Mouse (Mus musculus) neural tube, embryonic 14.5 days (tissue): Measurements from ENCODE around the gene Gm38431. TPM values are rescaled to one million over a fixed set of nuclear protein-coding genes. Genes with fewer than 3 reads are reported as not detected.

Experiments used
- ATAC-seq: fragments of 200-750 bp; cut with Nextera tagmentation; 2 replicates; pipeline ENCODE4 v1.8.0; 2017; ENCODE audit warnings: low read depth, mild to moderate bottlenecking, moderate TSS enrichment, moderate library complexity
- H3K27ac ChIP-seq: fragments of 300-500 bp; sonication (generic); 2 replicates; pipeline ENCODE4 v1.5.1; 2014; ENCODE audit warnings: low read depth, mild to moderate bottlenecking, control low read depth, low read length, moderate library complexity, mixed read lengths
- H3K27me3 ChIP-seq: fragments of 300-500 bp; sonication (generic); 2 replicates; pipeline ENCODE4 v1.6.1; 2014; ENCODE audit warnings: low read length; ENCODE audit not compliant: control insufficient read depth, insufficient read depth
- H3K36me3 ChIP-seq: fragments of 300-500 bp; sonication (generic); 2 replicates; pipeline ENCODE4 v1.6.1; 2014; ENCODE audit warnings: low read length, mixed read lengths; ENCODE audit not compliant: control insufficient read depth, insufficient read depth
- H3K4me1 ChIP-seq: fragments of 300-500 bp; sonication (generic); 2 replicates; pipeline ENCODE4 v1.6.1; 2014; ENCODE audit warnings: low read length; ENCODE audit not compliant: control insufficient read depth, insufficient read depth
- H3K4me2 ChIP-seq: fragments of 300-500 bp; sonication (generic); 2 replicates; pipeline ENCODE4 v1.6.1; 2014; ENCODE audit warnings: mild to moderate bottlenecking, low read depth, low read length, control low read depth
- H3K4me3 ChIP-seq: fragments of 300-500 bp; sonication (generic); 2 replicates; pipeline ENCODE4 v1.5.1; 2014; ENCODE audit warnings: low read depth, low read length, control low read depth, mixed read lengths
- H3K9ac ChIP-seq: fragments of 300-500 bp; sonication (generic); replicated peaks from 2 replicates; pipeline ENCODE4 v1.6.1; 2014; ENCODE audit warnings: low read depth, mild to moderate bottlenecking, control low read depth, low read length, mixed read lengths
- H3K9me3 ChIP-seq: fragments of 300-500 bp; sonication (generic); 2 replicates; pipeline ENCODE4 v1.6.1; 2016; ENCODE audit warnings: low read length; ENCODE audit not compliant: control insufficient read depth
- WGBS: fragments of 180-500 bp; shearing (Covaris S2); extraction: QIAGEN DNeasy Blood & Tissue Kit; methylation state at CpG from one replicate; pipeline ENCODE4 v1.1.7; 2014; 5-methylcytosine and 5-hydroxymethylcytosine counted together
- polyA plus RNA-seq: library from polyadenylated mRNA; unstranded; fragments of >200 nt; fragmentation: Nextera tagmentation; extraction: Ambion mirVana; gene quantifications from 2 replicates; pipeline ENCODE4 v1.2.1, GENCODE M21; 2014

The Gm38431 gene
- polyA plus RNA-seq, 1 experiment from 2014 or later = 0.88 TPM

GRCm38 (mm10) chr9:21030055-21030600, 61.7 kb downstream of the Gm38431 start:
- no peaks in the 10 kb centered on the region for H3K36me3 ChIP-seq
- no peak for ATAC-seq
- no peak overlapping the region for H3K27ac ChIP-seq
- H3K9ac ChIP-seq = no peak overlapping the region
- peaks cover 52% of the 10 kb centered on the region for H3K27me3 ChIP-seq
- H3K4me3 ChIP-seq = no peak overlapping the region
- peaks cover 23% of the 10 kb centered on the region for H3K4me1 ChIP-seq
- WGBS = 25% methylated on average over 22 of the region's 22 CpGs
- H3K4me2 ChIP-seq = peak overlapping the region; percentile 93
- H3K9me3 ChIP-seq = no peaks in the 10 kb centered on the region

GRCm38 (mm10) chr9:21029291-21030054, 62.3 kb downstream of the Gm38431 start, which contains the start of gene Icam4:
Gene Icam4 (plus strand): TSS chr9:21029373.
- peak within 1 kb of the TSS; percentile 7; the same call in 1 of the 2 replicates for H3K4me3 ChIP-seq
- peaks cover 45% of the 10 kb centered on the region for H3K27me3 ChIP-seq
- no peak within 1 kb of the TSS for H3K9ac ChIP-seq
- H3K4me1 ChIP-seq = peaks cover 23% of the 10 kb centered on the region
- H3K27ac ChIP-seq = no peak within 1 kb of the TSS
- no peak; the same call in 1 of the 2 replicates for ATAC-seq
- 2% methylated on average over 37 of the region's 37 CpGs for WGBS
- H3K9me3 ChIP-seq = no peaks in the 10 kb centered on the region
- H3K4me2 ChIP-seq = peak within 1 kb of the TSS; percentile 37
- no peaks in the 10 kb centered on the region for H3K36me3 ChIP-seq

GRCm38 (mm10) chr9:21028560-21029110, 63.2 kb downstream of the Gm38431 start:
- no peak for ATAC-seq

GRCm38 (mm10) chr9:21027774-21028290, 64.0 kb downstream of the Gm38431 start:
- Histone ChIP-seq H3K36me3 (no peaks in the 10 kb centered on the region), H3K27me3 (peaks cover 31% of the 10 kb centered on the region), H3K4me3 (no peak overlapping the region), H3K9me3 (no peaks in the 10 kb centered on the region), H3K4me2 (no peak overlapping the region), H3K4me1 (peaks cover 16% of the 10 kb centered on the region), H3K9ac (no peak overlapping the region), H3K27ac (no peak overlapping the region)
- 35% methylated on average over 8 of the region's 8 CpGs for WGBS
- ATAC-seq = no peak

More at GRCm38 (mm10) chr9:21028560-21029110, 63.2 kb downstream of the Gm38431 start:
- peaks cover 23% of the 10 kb centered on the region for H3K4me1 ChIP-seq
- no peak overlapping the region for H3K27ac ChIP-seq
- no peak overlapping the region for H3K4me3 ChIP-seq
- no peak overlapping the region for H3K9ac ChIP-seq
- H3K4me2 ChIP-seq = no peak overlapping the region
- WGBS = 59% methylated on average over 6 of the region's 6 CpGs
- peaks cover 39% of the 10 kb centered on the region for H3K27me3 ChIP-seq
- no peaks in the 10 kb centered on the region for H3K36me3 ChIP-seq
- no peaks in the 10 kb centered on the region for H3K9me3 ChIP-seq

- WGBS = 83% methylated on average over 12 of the region's 12 CpGs
- ATAC-seq = no peak
- Histone ChIP-seq H3K9me3 (no peaks in the 10 kb centered on the region), H3K36me3 (no peaks in the 10 kb centered on the region), H3K9ac (no peak overlapping the region), H3K27ac (no peak overlapping the region), H3K4me3 (no peak overlapping the region), H3K27me3 (peaks cover 22% of the 10 kb centered on the region), H3K4me2 (no peak overlapping the region), H3K4me1 (peaks cover 10% of the 10 kb centered on the region; the same call in 1 of the 2 replicates)
Measured at GRCm38 (mm10) chr9:21026849-21027248, 64.9 kb downstream of the Gm38431 start.

- Histone ChIP-seq H3K9me3 (no peaks in the 10 kb centered on the region), H3K4me2 (no peak overlapping the region), H3K27ac (no peak overlapping the region), H3K4me3 (no peak overlapping the region), H3K36me3 (no peaks in the 10 kb centered on the region), H3K4me1 (0 out of 2 replicates have a peak, but pooled peaks cover 3% of the 10 kb centered on the region), H3K27me3 (peaks cover 18% of the 10 kb centered on the region), H3K9ac (no peak overlapping the region)
- WGBS = 66% methylated on average over 19 of the region's 19 CpGs
- no peak for ATAC-seq
Measured at GRCm38 (mm10) chr9:21025258-21025810, 66.5 kb downstream of the Gm38431 start.

GRCm38 (mm10) chr9:21022726-21023125, 69.1 kb downstream of the Gm38431 start:
- Histone ChIP-seq H3K4me3 (no peak overlapping the region), H3K36me3 (no peaks in the 10 kb centered on the region), H3K9ac (no peak overlapping the region), H3K27ac (no peak overlapping the region), H3K4me1 (no peaks in the 10 kb centered on the region), H3K27me3 (peaks cover 6% of the 10 kb centered on the region), H3K9me3 (no peaks in the 10 kb centered on the region), H3K4me2 (no peak overlapping the region)
- no peak for ATAC-seq
- 71% methylated on average over 1 of the region's 1 CpGs for WGBS

- Histone ChIP-seq H3K4me2 (no peak overlapping the region), H3K9ac (no peak overlapping the region), H3K9me3 (no peaks in the 10 kb centered on the region), H3K36me3 (no peaks in the 10 kb centered on the region), H3K4me1 (no peaks in the 10 kb centered on the region), H3K27ac (no peak overlapping the region), H3K4me3 (no peak overlapping the region), H3K27me3 (peaks cover 10% of the 10 kb centered on the region)
- WGBS = 65% methylated on average over 6 of the region's 6 CpGs
- ATAC-seq = no peak
Measured at GRCm38 (mm10) chr9:21022288-21022687, 69.5 kb downstream of the Gm38431 start.
